19 mouse cellular contexts compared by ENCODE assay signal in the genomic region with DNA sequence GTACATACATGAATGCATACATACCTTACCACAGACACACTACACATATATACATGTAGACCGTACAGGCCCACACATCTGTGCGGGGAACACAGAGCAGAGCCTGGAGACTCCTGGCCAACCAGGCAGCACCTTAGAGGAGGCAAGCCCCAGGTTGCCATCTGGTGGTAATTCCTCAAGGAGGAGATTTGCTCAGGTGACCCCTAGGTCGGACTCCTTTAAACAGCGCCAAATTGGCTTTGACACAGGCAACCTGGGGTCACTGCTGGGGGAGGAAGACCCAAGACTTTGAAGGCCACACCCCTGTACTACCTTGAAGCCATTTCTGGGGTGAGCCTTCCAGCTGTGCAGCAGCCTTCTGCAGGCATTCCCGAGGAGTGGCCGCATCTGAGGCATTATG. TPM values are rescaled to one million over a fixed set of nuclear protein-coding genes. Genes with fewer than 3 reads are reported as not detected.
DNase-seq lines count a peak whose midpoint lies in the region; ATAC-seq and TF ChIP-seq lines count a peak whose summit lies in the region.
"Had no signal": no experiment of that assay in that cellular context is flagged by ENCODE, and none has a peak within 500 bp of the region (broad histone marks: within the 10 kb centered on the region; RNA-seq: fewer than 3 reads in every experiment).

No protein-coding gene starts in this region.

- H3K9ac ChIP-seq in embryonic facial prominence, embryonic 15.5 days, result no peak overlapping the region
- H3K9ac ChIP-seq: hindbrain, embryonic 14.5 days; liver, embryonic 12.5 days had no signal

- H3K4me1 ChIP-seq in E14TG2a.4 (replicated peaks; ENCODE audit: low read depth, low read length), result peaks cover 53% of the 10 kb centered on the region
- H3K4me1 ChIP-seq in embryonic facial prominence, embryonic 15.5 days, result peaks cover 55% of the 10 kb centered on the region

- no peak for ATAC-seq in embryonic facial prominence, embryonic 15.5 days (ENCODE audit: insufficient number of reproducible peaks, low FRiP score, low TSS enrichment, low read depth)
- no peak for ATAC-seq in granulocyte monocyte progenitor cell, adult 5-6 weeks (replicated peaks; ENCODE audit: poor library complexity, severe bottlenecking)
- ATAC-seq: activated CD4-positive, CD25-positive, alpha-beta regulatory T cell, adult 4 months; liver, embryonic 12.5 days had no signal

- 0 out of 2 replicates have a peak overlapping the region, but pooled peaks have one; percentile 1 for H3K4me2 ChIP-seq in embryonic facial prominence, embryonic 15.5 days (replicated peaks)
- H3K4me2 ChIP-seq: hindbrain, embryonic 14.5 days; liver, embryonic 12.5 days had no signal

- TF ChIP-seq CTCF in E14TG2a.4 (conservative IDR thresholded peaks at IDR 0.05; ENCODE audit: low read length), result 0 out of 2 replicates have a peak, but pooled peaks have one; percentile 8

- H3K9me3 ChIP-seq in E14TG2a.4 (ENCODE audit: low read length), result no peaks in the 10 kb centered on the region
- H3K9me3 ChIP-seq in embryonic facial prominence, embryonic 15.5 days (replicated peaks), result no peaks in the 10 kb centered on the region
- H3K9me3 ChIP-seq: G1E; liver, embryonic 12.5 days had no signal

- H3K4me3 ChIP-seq in E14TG2a.4 (replicated peaks; ENCODE audit: low read length), result peak overlapping the region; percentile 30; the same call in 1 of the 2 replicates
- H3K4me3 ChIP-seq in embryonic facial prominence, embryonic 15.5 days (replicated peaks), result no peak overlapping the region
- H3K4me3 ChIP-seq: left cerebral cortex, adult 2 months; liver, embryonic 12.5 days had no signal

- WGBS in embryonic facial prominence, embryonic 15.5 days, result 23% methylated on average over 6 of the region's 6 CpGs

- no peaks in the 10 kb centered on the region for H3K36me3 ChIP-seq in E14TG2a.4 (ENCODE audit: insufficient read depth, low read length)
- H3K36me3 ChIP-seq in embryonic facial prominence, embryonic 15.5 days, result no peaks in the 10 kb centered on the region
- H3K36me3 ChIP-seq: G1E; liver, embryonic 12.5 days had no signal

- peak; percentile 56 for DNase-seq in embryo, embryonic 10 days (ENCODE audit: low spot score)
- no peak for DNase-seq in embryo, embryonic 10.5 days (ENCODE audit: low spot score)
- peak; percentile 34 for DNase-seq in kidney, postnatal 10 days
- no peak for DNase-seq in kidney, adult 11 months
- DNase-seq in urinary bladder, postnatal 4 days (ENCODE audit: low spot score in 2 of 2), result no peak
- DNase-seq: cerebellum, adult 11 months; midbrain, embryonic 14.5 days had no signal

- peaks cover 24% of the 10 kb centered on the region for H3K27me3 ChIP-seq in E14TG2a.4 (ENCODE audit: insufficient read depth, low read length)
- no peaks in the 10 kb centered on the region for H3K27me3 ChIP-seq in embryonic facial prominence, embryonic 15.5 days

- no peak overlapping the region for H3K27ac ChIP-seq in embryonic facial prominence, embryonic 15.5 days (replicated peaks)
- H3K27ac ChIP-seq: hindbrain, embryonic 14.5 days; left cerebral cortex, adult 2 months; liver, embryonic 12.5 days; macrophage had no signal

RNA-seq across cellular contexts. Expression of a gene that starts 47.7 kb away (rescaled TPM):
- polyA plus RNA-seq in embryonic facial prominence, embryonic 15.5 days (2015; fragmentation: Nextera tagmentation; extraction: Ambion mirVana), result 0.13 and 0.21 TPM in 2 replicates
- total RNA-seq in granulocyte monocyte progenitor cell, adult 5-6 weeks (2014; fragmentation: Nextera tagmentation), result not detected in 2 replicates
- not detected in 2 replicates for total RNA-seq in granulocyte monocyte progenitor cell, adult 5-6 weeks (2017)
- total RNA-seq: common myeloid progenitor, adult 5-6 weeks; left cerebral cortex, adult 2 months had no signal
- polyA plus RNA-seq: activated CD4-positive, CD25-positive, alpha-beta regulatory T cell, adult 4 months; G1E; gonadal fat pad, adult 2 months; heart, embryonic 14.5 days; hindbrain, embryonic 14.5 days; macrophage; midbrain, embryonic 14.5 days had no signal

Comparison
In these comparisons a context has a peak if more than half of its experiments do, and no peak if none do; other contexts are left out.
1. DNase-seq: peak in embryo, embryonic 10 days (single experiment) and kidney, postnatal 10 days (single experiment); none in embryo, embryonic 10.5 days (single experiment), kidney, adult 11 months (single experiment) and urinary bladder, postnatal 4 days (0 of 2).